Mouse (Mus musculus) stomach, embryonic 14.5 days (tissue): ENCODE measurements at regions not wholly inside any gene's neighbourhood (a gene's known extent, or its start where the extent isn't known, plus 50 kb on each side); places are given as distances from the start of the nearest gene placed in this dataset.

ENCODE experiments used
- ATAC-seq: fragments of 200-750 bp; cut with Nextera tagmentation; 2 replicates; pipeline ENCODE4 v1.8.0; 2017; ENCODE audit warnings: low read depth, moderate TSS enrichment; ENCODE audit not compliant: insufficient number of reproducible peaks, insufficient read depth, low FRiP score
- H3K27ac ChIP-seq: fragments of 300-500 bp; sonication (generic); 2 replicates; pipeline ENCODE4 v1.5.1; 2014; ENCODE audit warnings: mild to moderate bottlenecking, low read length, moderate library complexity, mixed read lengths
- H3K27me3 ChIP-seq: fragments of 300-500 bp; sonication (generic); 2 replicates; pipeline ENCODE4 v1.6.1; 2014; ENCODE audit warnings: low read length, control low read depth, mixed read lengths; ENCODE audit not compliant: control insufficient read depth, insufficient read depth
- H3K36me3 ChIP-seq: fragments of 300-500 bp; sonication (generic); 2 replicates; pipeline ENCODE4 v1.6.1; 2014; ENCODE audit warnings: mild to moderate bottlenecking, control low read depth, low read length, moderate library complexity, mixed read lengths; ENCODE audit not compliant: control insufficient read depth, insufficient read depth
- H3K4me1 ChIP-seq: fragments of 300-500 bp; sonication (generic); 2 replicates; pipeline ENCODE4 v1.6.1; 2014; ENCODE audit warnings: low read length, control low read depth, mixed read lengths; ENCODE audit not compliant: control insufficient read depth, insufficient read depth
- H3K4me2 ChIP-seq: fragments of 300-500 bp; sonication (generic); replicated peaks from 2 replicates; pipeline ENCODE4 v1.6.1; 2014; ENCODE audit warnings: low read depth, low read length, control low read depth
- H3K4me3 ChIP-seq: fragments of 300-500 bp; sonication (generic); 2 replicates; pipeline ENCODE4 v1.5.1; 2014; ENCODE audit warnings: low read depth, low read length, control low read depth
- H3K9ac ChIP-seq: fragments of 300-500 bp; sonication (generic); replicated peaks from 2 replicates; pipeline ENCODE4 v1.6.1; 2014; ENCODE audit warnings: low read depth, mild to moderate bottlenecking, control low read depth, low read length, moderate library complexity, mixed read lengths
- H3K9me3 ChIP-seq: fragments of 300-500 bp; sonication (generic); 2 replicates; pipeline ENCODE4 v1.6.1; 2016; ENCODE audit warnings: low read depth, low read length, control low read depth; ENCODE audit not compliant: control insufficient read depth
- WGBS: fragments of 180-500 bp; shearing (Covaris S2); extraction: QIAGEN DNeasy Blood & Tissue Kit; methylation state at CpG from one replicate; pipeline ENCODE4 v1.1.7; 2014; 5-methylcytosine and 5-hydroxymethylcytosine counted together

DNA sequence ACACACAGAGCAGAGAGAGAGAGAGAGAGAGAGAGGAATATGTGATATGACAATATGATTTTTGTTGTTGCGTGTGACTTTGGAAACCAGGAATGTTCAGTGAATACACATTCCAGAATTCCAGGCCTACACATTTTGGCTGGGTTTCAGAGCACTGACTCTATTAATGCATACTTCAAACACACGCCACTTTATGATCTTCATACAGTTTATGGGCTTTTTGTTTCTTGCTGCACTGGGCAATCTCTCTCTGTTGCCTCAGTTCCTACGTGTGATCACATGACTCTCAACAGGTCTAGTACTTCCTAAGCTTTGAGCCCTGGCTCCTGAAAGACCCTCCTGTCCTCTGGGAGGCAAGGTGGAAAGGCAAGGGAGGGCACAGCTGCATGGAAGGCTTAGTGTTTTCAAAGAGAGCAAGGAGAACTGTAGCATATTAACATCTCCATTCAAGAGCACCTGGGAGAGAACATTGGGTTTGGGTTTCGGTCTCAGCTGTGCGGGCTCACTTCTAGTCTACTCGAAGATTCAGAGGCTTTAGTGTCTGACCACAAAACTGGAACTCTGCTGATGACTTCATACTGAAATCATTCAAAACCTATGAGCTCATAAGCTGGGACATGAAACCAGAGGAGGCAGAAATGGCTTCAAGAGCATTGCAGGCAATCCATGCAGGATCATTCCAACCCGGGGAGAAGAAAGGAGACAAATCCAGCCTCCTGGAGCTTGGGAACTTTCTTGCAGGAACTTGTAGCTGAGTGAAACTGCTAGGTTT is 87.9 kb upstream of the C1qtnf3 start:
- no peak overlapping the region for H3K27ac ChIP-seq
- no peaks in the 10 kb centered on the region for H3K9me3 ChIP-seq
- no peak for ATAC-seq
- 81% methylated on average over 7 of the region's 7 CpGs for WGBS
- H3K36me3 ChIP-seq = no peaks in the 10 kb centered on the region
- H3K4me1 ChIP-seq = no peaks in the 10 kb centered on the region
- H3K4me2 ChIP-seq = no peak overlapping the region
- no peak overlapping the region for H3K4me3 ChIP-seq
- H3K27me3 ChIP-seq = no peaks in the 10 kb centered on the region
- no peak overlapping the region for H3K9ac ChIP-seq

DNA sequence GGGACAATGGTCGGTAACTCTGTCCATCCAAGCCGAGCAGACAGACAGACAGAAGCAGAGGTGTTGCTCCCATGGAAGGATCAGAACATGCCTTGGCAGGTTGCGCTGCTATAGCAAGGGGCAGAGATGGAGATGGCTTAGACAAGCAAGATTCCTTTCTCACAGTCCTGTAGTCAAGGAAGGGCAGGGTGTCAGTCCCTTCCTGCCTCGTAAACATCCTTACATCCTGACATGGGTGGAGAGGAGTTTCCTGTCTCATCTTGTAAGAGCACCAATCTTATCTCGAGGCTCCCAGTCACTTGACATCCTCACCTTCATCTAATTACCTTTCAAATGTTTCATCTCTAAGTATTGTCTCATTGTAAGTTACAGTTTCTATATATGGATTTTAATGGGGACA is 87.0 kb upstream of the C1qtnf3 start:
- H3K4me1 ChIP-seq = no peaks in the 10 kb centered on the region
- ATAC-seq = no peak
- WGBS = 79% methylated on average over 5 of the region's 5 CpGs

GRCm38 (mm10) chr15:10866794-10867193 is 85.3 kb upstream of the C1qtnf3 start:
- 68% methylated on average over 5 of the region's 5 CpGs for WGBS
- ATAC-seq = no peak

More for the DNA sequence above, 87.0 kb upstream of the C1qtnf3 start:
- no peaks in the 10 kb centered on the region for H3K36me3 ChIP-seq
- no peak overlapping the region for H3K27ac ChIP-seq
- H3K27me3 ChIP-seq = no peaks in the 10 kb centered on the region
- H3K4me3 ChIP-seq = no peak overlapping the region
- H3K4me2 ChIP-seq = no peak overlapping the region
- H3K9me3 ChIP-seq = no peaks in the 10 kb centered on the region
- no peak overlapping the region for H3K9ac ChIP-seq

DNA sequence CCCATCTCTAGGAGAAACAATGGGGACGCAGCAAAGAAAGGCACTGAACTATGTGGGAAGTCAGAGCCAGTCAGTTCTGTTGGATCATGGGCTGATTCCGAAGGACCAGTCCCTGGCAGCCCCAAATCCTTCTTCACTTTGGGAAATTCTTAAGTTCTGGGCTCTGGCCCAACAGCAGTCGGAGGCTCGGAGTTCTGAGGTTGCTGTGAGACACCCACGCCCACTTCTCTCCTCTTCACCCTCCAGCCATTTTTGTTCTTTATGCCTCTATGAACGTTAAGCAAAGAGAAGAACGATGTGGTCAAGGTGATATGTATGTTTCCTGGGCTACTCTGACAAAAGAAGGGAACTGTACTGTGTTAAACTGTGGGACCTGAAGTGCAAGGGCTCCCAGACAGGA is 84.0 kb upstream of the C1qtnf3 start:
- WGBS = 76% methylated on average over 7 of the region's 7 CpGs
- no peaks in the 10 kb centered on the region for H3K4me1 ChIP-seq
- no peak overlapping the region for H3K4me3 ChIP-seq
- no peak overlapping the region for H3K4me2 ChIP-seq
- H3K9me3 ChIP-seq = no peaks in the 10 kb centered on the region
- H3K36me3 ChIP-seq = no peaks in the 10 kb centered on the region
- no peak for ATAC-seq
- H3K27me3 ChIP-seq = no peaks in the 10 kb centered on the region
- no peak overlapping the region for H3K9ac ChIP-seq
- H3K27ac ChIP-seq = no peak overlapping the region

More at GRCm38 (mm10) chr15:10866794-10867193, 85.3 kb upstream of the C1qtnf3 start:
- Histone ChIP-seq H3K4me1 (no peaks in the 10 kb centered on the region), H3K4me2 (no peak overlapping the region), H3K9ac (no peak overlapping the region), H3K9me3 (no peaks in the 10 kb centered on the region), H3K27me3 (no peaks in the 10 kb centered on the region), H3K4me3 (no peak overlapping the region), H3K36me3 (no peaks in the 10 kb centered on the region), H3K27ac (no peak overlapping the region)

- no peak for ATAC-seq
- 63% methylated on average over 14 of the region's 14 CpGs for WGBS
- no peaks in the 10 kb centered on the region for H3K36me3 ChIP-seq
- no peaks in the 10 kb centered on the region for H3K27me3 ChIP-seq
- H3K4me1 ChIP-seq = no peaks in the 10 kb centered on the region
- no peak overlapping the region for H3K9ac ChIP-seq
- H3K4me3 ChIP-seq = no peak overlapping the region
- no peaks in the 10 kb centered on the region for H3K9me3 ChIP-seq
- no peak overlapping the region for H3K4me2 ChIP-seq
- H3K27ac ChIP-seq = no peak overlapping the region
Observed at GRCm38 (mm10) chr15:10868716-10869585, 83.2 kb upstream of the C1qtnf3 start.

- Histone ChIP-seq H3K27ac (no peak overlapping the region), H3K36me3 (no peaks in the 10 kb centered on the region), H3K27me3 (no peaks in the 10 kb centered on the region), H3K4me3 (no peak overlapping the region), H3K4me1 (no peaks in the 10 kb centered on the region), H3K9ac (no peak overlapping the region), H3K4me2 (no peak overlapping the region), H3K9me3 (no peaks in the 10 kb centered on the region)
- no peak for ATAC-seq
- WGBS = 48% methylated on average over 13 of the region's 13 CpGs
Observed at GRCm38 (mm10) chr15:10869879-10870278, 82.3 kb upstream of the C1qtnf3 start.

DNA sequence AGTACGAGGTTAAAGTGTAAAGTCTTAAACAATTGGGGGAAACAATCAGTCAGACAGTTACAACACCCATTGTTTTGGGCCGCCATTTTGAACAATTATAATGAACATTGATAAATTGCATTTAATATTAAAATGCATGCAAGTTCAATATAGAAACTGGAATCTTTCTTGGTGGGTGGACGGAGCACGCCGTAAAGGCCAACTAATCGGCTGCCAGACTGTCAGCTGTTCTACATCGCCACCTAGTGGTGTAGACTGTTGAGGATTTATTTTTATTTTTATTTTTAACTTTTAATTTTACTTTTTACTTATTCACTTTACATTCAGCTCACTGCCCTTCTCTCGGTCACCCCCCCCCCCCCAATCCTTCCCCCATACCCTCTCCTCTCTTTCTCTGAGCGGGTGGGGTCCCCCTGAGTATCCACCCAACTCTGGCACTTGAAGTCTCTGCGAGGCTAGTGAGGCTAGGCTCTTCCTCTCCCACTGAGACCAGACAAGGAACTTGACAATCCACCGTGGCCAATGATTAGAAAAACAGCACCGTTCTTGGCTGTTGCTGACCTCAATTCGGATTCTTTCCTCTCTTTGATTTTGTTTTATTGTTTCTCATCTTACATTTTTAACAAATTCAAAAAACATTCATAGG is 79.7 kb upstream of the C1qtnf3 start:
- Histone ChIP-seq H3K27ac (no peak overlapping the region), H3K4me3 (no peak overlapping the region), H3K4me2 (no peak overlapping the region), H3K9me3 (no peaks in the 10 kb centered on the region), H3K27me3 (no peaks in the 10 kb centered on the region), H3K9ac (no peak overlapping the region), H3K4me1 (no peaks in the 10 kb centered on the region), H3K36me3 (no peaks in the 10 kb centered on the region)
- ATAC-seq = no peak
- WGBS = 15% methylated on average over 13 of the region's 13 CpGs

- Histone ChIP-seq H3K4me3 (no peak overlapping the region), H3K36me3 (no peaks in the 10 kb centered on the region), H3K9me3 (no peaks in the 10 kb centered on the region), H3K27me3 (no peaks in the 10 kb centered on the region), H3K9ac (no peak overlapping the region), H3K4me1 (no peaks in the 10 kb centered on the region), H3K27ac (no peak overlapping the region), H3K4me2 (no peak overlapping the region)
- WGBS = 70% methylated on average over 5 of the region's 5 CpGs
- no peak for ATAC-seq
Observed at GRCm38 (mm10) chr15:10876328-10876727, 75.8 kb upstream of the C1qtnf3 start.
